Mouse (Mus musculus) 3134 (cell line): ENCODE results near the gene Tmc4.
"Not testable (repeated sequence)": the region's sequence is repeated elsewhere in the genome, so short reads cannot be mapped to it uniquely, and the experiment has no call there.

Experiments used
- DNase-seq: peaks from one replicate; pipeline ENCODE4 v3.0.0-alpha.2; 2011; ENCODE audit warnings: low spot score; ENCODE audit not compliant: insufficient read length; ENCODE audit errors: extremely low read depth

The Tmc4 gene

GRCm38 (mm10) chr7:3677342-3677741 is at the start of gene Tmc4:
TSS of gene Tmc4 (minus strand) at chr7:3677553.
- no peak for DNase-seq

GRCm38 (mm10) chr7:3725459-3725858 is 48.1 kb upstream of the Tmc4 start:
- not testable (repeated sequence) for DNase-seq

GRCm38 (mm10) chr7:3720268-3720667 is 42.9 kb upstream of the Tmc4 start, which contains the start of gene Pirb:
TSS of gene Pirb (minus strand) at chr7:3720391.
- not testable (repeated sequence) for DNase-seq

GRCm38 (mm10) chr7:3715249-3715648 is 37.9 kb upstream of the Tmc4 start:
- DNase-seq, result no peak

GRCm38 (mm10) chr7:3712264-3712942 is 35.0 kb upstream of the Tmc4 start:
- DNase-seq, result no peak

- DNase-seq, result peak; percentile 19
Measured at GRCm38 (mm10) chr7:3709000-3709399, 31.6 kb upstream of the Tmc4 start.

GRCm38 (mm10) chr7:3708447-3708980 is 31.2 kb upstream of the Tmc4 start:
- peak; percentile 35 for DNase-seq

- peak; percentile 14 for DNase-seq
Measured at GRCm38 (mm10) chr7:3707568-3708413, 30.4 kb upstream of the Tmc4 start.

GRCm38 (mm10) chr7:3707027-3707426 is 29.7 kb upstream of the Tmc4 start:
- DNase-seq, result no peak

GRCm38 (mm10) chr7:3706343-3706934 is 29.1 kb upstream of the Tmc4 start:
- peak; percentile 30 for DNase-seq

- peak; percentile 11 for DNase-seq
Measured at GRCm38 (mm10) chr7:3705911-3706310, 28.6 kb upstream of the Tmc4 start.

- DNase-seq, result not testable (repeated sequence)
Measured at GRCm38 (mm10) chr7:3705461-3705860, 28.1 kb upstream of the Tmc4 start.

- no peak for DNase-seq
Measured at GRCm38 (mm10) chr7:3704475-3704874, 27.1 kb upstream of the Tmc4 start.

- DNase-seq, result peak; percentile 81
Measured at GRCm38 (mm10) chr7:3703879-3704441, 26.6 kb upstream of the Tmc4 start, which contains the start of gene Rps9. TSS of gene Rps9 (plus strand) at chr7:3703993.

- DNase-seq, result no peak
Measured at GRCm38 (mm10) chr7:3703148-3703878, 26.0 kb upstream of the Tmc4 start.

GRCm38 (mm10) chr7:3698471-3698870 is 21.1 kb upstream of the Tmc4 start:
- no peak for DNase-seq

- not testable (repeated sequence) for DNase-seq
Measured at GRCm38 (mm10) chr7:3694949-3695305, 17.6 kb upstream of the Tmc4 start.

GRCm38 (mm10) chr7:3694076-3694948 is 17.0 kb upstream of the Tmc4 start:
- DNase-seq, result peak; percentile 91

- DNase-seq, result no peak
Measured at GRCm38 (mm10) chr7:3693809-3694075, 16.4 kb upstream of the Tmc4 start.
